Mouse (Mus musculus): ENCODE data around the gene Gjb2. TPM values are rescaled to one million over a fixed set of nuclear protein-coding genes. Genes with fewer than 3 reads are reported as not detected.
A peak's percentile ranks its signal among the peaks of the same experiment; 100 is the strongest.

The Gjb2 gene
- 10 to 100 TPM; 13.2 to 13.3 TPM for total RNA-seq (2021)
- long read RNA-seq, experiment 1, transcript Gjb2-201 (2 exons, 2,406 nt): major isoform, 17 of 19 reads
- long read RNA-seq, experiment 1, partial matches to known transcripts: 0 of 19 reads
- long read RNA-seq, experiment 1, other reads (novel, unspliced or antisense): 2 of 19 reads
- long read RNA-seq, experiment 2, transcript Gjb2-201 (2 exons, 2,406 nt): major isoform, 12 of 14 reads
- long read RNA-seq, experiment 2, partial matches to known transcripts: 0 of 14 reads
- long read RNA-seq, experiment 2, other reads (novel, unspliced or antisense): 2 of 14 reads

DNA sequence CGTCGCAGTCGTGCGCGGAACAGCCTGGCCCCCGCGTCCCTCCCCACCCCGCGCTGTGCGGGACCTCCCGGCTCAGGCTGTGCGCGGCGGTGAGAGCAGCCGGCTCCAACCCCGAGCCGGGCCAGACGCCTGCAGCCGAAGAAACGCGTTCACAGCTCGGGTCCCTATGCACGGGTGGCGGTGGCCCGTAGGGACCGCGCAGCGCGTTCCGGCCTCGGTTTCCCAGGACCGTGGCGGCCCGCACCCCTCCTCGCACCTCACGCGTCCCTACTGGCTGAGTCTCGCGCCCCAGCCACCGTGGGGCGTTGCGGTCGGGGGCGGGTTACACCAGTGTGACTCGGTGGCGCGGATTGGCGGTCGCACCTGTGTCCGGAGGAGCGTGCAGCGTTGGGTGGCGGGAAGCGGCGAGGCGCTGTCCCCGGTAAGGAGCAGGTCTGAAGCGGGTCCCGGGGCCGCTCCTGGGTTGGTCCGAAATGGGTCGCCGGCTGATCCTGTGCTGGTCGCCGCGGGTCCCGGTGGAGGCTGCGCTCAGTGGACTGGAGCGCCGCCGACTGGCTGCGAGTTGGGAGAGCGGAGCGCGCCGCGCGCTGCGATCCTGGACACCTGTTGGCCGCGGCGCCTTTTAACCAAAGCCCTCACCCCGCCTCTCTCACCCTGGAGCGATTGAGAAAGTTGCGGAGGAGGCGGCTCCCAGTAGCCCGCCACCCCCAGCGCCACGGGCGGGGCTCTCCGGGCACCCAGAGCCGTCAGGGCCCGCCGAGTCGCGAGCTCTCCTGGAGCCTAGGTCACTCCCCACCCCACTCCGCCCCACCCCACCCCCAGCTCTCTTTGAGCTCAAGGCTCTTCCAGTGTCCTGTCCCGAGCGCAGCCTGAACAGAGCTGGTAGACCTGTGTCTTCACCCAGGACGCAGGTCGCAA lies at the start of gene Gjb2:
TSS of gene Gjb2 (minus strand) at position 597 of the 918 bp plus-strand sequence.
- peak; percentile 20 to 23 for DNase-seq (ENCODE audit: low spot score in 2 of 2)

DNA sequence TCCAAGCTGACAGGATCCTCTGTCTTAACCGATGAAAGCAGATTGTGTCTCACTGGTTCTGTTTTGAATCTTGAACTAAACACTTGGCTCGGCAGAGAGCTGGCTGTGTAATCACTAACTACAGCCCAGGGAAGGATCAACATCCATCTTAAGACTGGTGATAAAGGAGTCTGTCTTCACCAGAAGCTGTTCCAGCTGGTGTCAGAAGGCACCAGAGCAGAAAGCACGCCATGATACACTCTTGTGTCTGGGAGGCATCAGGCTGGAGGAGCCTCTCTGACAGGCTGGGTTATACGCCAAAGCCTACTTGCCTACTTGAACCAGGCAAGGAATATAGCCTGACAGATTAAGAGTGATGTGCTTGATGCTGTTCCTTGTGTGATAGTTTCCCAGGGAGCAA lies 41.2 kb upstream of the Gjb2 start:
- no peak for DNase-seq (ENCODE audit: low spot score in 2 of 2)

DNA sequence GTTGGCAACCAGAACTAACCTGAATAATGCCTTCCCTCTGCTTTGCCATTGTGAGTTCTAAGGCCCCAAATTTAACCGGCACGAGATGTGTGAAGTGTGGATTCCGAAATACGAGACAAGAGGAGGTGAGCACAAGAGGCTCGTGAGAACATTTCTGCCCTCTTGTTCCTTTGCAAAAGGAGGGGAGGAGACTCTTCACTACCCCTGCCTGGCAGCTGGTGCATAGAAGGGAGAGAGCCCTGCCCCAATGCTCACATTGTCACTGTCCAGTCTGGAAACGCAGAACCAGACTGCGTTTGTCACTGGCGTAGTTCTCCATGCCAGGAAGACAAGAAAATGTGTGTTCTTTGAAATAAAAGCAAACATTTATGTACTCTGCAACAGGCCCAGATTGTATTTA lies 30.8 kb upstream of the Gjb2 start:
- DNase-seq (ENCODE audit: low spot score in 2 of 2): no peak

DNA sequence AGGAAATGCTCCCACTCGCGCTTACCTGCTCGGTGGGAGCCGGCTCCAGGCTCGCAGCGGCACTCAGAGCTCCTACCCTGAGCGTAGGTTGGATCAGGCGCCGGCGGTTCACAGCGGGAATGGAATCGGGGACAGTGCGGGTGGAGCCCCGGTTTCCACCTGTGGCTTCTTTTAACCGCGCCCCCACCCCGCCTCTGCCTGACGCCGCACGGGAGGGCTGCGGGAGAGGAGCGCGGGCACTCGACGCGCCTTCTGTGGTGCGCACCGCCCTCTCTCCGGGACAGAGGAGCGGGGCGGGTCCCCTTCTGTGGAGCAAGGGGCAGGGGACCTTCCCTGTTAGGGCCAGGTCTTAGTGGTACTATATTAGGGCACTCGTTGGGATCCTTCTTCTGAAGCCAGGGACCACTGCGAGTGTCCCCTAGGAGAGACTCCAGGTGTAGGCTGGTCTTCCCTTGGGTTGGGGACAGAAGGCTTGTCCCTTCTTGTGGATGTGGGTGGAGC lies 28.7 kb upstream of the Gjb2 start, which contains the start of gene Gjb6:
TSS of gene Gjb6 (minus strand) at position 451 of the 501 bp plus-strand sequence.
- DNase-seq (ENCODE audit: low spot score in 2 of 2): peak; percentile 12 to 35

DNA sequence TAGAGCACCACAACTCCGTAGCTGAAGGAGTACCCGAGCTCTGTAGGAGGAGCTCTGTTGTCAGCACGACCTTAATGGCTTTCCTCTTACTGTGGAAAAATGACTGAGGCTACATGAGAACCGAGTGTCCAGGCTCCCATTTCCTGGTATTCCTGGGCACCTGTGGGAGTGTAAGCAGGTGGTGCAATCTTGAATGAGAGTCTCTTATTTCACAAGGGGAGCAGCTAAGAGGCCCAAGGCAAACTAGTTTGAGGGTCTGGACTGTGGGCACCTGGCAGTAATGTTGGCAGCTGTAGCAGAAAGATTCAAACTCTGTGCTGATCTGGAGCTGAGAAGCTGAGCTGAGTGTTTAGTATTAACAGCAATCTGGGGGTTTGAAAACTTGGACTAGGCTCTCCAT lies 22.9 kb upstream of the Gjb2 start:
- DNase-seq (ENCODE audit: low spot score in 2 of 2): no peak

DNA sequence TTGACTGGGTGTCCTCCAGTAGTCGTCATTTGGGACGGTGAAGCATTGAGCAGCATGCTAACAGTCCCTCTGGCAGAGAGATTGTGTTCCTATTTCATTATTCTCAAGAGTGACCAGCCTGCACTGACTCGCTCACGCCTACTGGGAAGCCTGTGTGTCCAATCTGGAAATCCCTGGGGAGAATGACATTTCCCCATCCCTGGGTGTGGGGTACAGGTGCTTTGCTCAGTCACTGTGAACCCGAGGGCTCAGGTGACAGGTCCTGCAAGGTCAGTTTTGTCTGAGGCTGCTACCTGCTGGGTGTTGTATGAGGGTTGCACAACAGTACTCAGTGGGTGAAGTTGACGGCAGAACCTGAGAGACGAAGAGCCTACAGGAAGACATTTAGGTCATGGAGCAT lies 17.8 kb upstream of the Gjb2 start:
- no peak for DNase-seq (ENCODE audit: low spot score in 2 of 2)

DNA sequence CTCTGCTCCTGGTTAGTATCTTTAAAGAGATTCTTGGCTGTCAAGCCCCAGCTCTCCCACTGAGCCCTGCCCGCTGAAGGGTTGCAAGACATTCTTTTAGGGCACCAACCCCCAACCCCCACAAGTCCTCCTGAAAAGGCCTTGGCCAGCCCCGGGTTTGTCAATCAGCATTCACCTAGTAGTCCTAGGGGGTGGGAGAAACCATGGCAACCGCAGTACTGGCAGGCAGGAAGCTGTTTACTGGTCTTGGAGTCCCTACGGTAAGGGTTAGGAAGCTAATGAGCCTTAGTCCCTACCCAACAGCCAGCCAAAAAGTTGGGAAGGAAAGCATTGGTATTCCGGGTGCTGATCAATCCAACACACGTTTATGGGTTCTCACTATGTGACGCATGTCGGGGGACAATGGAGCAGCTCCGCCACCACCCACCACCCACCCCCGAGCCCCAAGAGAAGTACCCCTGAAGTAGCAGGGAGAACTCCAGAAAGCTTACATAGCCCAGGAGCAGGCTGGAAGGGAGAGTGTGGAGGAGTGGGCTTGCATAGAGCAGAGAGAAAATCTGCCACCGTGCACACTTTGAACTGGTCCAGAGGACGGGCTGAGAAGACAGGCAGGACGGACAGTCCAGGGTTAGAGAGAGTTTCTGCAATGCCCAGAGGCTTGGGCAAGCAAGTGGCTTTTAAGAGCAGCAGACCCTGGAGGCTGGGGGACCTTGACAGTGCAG lies 11.5 kb upstream of the Gjb2 start, which contains the start of gene Gm4491:
TSS of gene Gm4491 (minus strand) at position 61 of the 722 bp plus-strand sequence.
- peak; percentile 10 to 27 for DNase-seq (ENCODE audit: low spot score in 2 of 2)

DNA sequence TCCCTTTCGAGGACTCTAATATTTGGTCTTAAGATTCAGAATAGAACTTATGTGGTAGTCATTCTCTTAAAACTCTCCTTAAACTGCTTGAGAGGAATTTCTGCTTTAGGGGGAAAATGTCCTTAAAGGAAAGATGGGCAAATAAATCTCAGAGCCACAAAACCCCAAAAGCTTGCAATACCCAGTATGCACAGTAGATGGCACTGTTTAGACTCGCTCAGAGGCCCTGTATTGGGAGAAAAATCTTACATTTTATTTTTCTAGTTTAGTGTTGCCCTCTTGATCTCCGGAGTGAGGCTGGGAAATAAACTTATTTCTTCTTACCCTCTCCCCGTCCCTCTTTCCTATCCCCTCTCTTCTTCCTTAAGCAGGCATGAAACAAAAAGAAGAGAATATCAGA lies 4.7 kb upstream of the Gjb2 start:
- DNase-seq (ENCODE audit: low spot score in 2 of 2): peak; percentile 37 to 61

DNA sequence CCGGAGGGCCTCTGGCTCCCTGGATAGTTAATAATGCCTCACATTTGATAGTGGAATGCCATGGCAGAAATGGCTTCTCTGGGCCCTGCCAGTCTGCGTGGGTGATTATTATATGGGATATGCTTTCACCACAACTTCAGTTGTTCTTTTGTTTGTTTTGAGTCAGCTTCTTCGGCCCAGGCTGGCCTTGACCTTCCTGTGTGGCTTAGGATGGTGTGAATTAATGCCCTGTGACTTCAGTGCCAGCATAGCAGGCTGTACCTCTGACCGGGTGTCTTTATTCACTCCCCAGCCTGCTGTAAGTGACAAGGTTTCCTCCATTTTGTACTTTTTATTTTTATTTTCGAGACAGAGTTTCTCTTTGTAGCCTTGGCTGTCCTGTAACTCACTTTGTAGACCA lies 3.4 kb upstream of the Gjb2 start:
- no peak for DNase-seq (ENCODE audit: low spot score in 2 of 2)

DNA sequence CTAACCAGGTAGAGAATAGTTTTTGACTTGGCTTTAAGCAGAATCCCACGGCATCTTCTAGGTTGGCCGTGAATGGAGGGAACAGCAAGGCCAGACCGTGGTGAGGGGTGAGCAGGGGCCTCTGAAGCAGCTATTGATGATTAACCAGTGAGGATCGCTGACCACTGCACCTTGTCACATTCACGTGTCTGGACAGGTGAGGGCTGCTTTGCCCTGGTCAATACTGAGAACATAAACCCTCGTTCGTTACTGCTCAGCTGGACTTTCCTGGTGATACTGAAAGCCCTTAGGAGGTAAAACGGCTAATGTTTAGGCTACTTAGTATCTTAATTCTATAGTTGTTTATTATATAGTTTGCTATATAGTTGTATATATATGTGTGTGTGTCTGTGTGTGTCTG lies 2.6 kb upstream of the Gjb2 start:
- DNase-seq (ENCODE audit: low spot score in 2 of 2): no peak

DNA sequence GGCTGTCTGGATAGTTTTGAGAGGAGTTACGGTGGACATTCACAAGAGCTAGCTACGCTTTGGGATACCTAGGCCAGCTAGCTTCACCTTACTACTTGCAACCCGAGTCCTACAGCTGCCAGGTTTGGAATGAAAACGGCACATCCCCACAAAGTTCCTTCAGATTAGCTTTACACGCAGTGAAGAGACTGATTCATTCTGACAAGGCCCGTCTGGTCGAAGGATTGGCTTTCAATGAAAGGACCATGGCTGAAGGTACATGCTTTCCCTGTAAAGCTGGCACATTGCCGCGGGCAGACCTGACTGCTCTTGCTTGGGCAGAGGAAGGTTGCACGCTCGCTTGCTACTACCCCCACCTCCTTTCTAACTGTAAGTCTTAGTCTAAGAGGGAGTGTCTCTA lies 1.2 kb upstream of the Gjb2 start:
- no peak for DNase-seq (ENCODE audit: low spot score in 2 of 2)

DNA sequence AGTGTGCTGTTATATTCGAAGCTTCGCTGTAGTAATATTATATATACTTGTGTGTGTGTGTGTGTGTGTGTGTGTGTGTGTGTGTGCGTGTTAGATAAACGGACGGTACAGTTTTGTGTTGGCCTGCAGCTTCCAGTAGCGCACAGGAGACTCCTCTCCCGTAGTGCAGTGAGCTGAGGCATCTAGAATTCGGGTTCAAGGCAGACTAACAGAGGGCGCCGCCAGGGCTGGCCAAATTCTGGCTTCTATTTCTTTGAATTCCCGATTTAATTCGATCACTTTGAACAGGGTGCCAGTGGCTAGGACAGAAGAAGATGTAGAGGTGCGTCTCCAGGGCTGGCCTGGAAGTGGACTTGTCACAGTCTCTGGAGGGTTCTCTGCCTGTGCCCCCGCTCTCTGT lies 609 bp upstream of the Gjb2 start:
- no peak for DNase-seq (ENCODE audit: low spot score in 2 of 2)

DNA sequence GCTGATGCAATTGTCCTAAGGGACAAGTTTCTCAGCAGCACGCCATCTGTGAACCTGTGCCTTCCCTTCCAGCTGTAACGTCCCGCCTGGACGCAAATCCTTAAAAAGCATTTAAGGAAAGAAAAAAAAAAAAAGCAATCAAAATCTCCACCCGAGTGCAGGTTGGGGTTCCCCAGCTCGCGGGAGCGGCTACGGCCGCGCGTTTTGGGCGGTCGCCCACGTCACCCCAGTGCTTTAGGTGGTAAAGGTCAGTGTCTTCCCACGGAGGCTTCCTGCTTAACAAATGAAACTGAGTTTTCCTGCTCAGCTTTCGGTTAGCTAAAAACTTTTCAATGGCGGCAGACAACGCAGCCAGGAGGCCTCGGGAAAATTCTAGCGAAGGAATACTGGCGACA lies 794 bp downstream of the Gjb2 start:
- DNase-seq (ENCODE audit: low spot score in 2 of 2): no peak

DNA sequence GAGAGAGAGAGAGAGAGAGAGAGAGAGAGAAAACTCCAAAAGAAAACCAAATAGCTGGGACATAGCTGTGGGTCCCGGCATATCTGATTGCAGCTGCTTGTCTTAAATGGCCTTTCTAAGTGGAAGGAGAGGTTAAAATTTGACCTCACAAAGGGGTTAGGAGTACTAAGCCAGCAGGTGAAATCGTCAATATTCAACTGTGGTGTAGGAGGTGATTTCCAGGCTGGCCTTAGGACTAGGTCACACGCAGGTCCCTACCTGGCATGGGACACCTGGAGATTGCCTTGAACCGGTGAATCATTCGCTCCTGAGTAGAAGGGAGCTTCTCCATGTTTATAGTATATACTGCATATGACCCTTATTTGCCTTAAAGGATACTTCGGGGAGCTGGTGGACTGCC lies 1.4 kb downstream of the Gjb2 start:
- no peak for DNase-seq (ENCODE audit: low spot score in 2 of 2)

DNA sequence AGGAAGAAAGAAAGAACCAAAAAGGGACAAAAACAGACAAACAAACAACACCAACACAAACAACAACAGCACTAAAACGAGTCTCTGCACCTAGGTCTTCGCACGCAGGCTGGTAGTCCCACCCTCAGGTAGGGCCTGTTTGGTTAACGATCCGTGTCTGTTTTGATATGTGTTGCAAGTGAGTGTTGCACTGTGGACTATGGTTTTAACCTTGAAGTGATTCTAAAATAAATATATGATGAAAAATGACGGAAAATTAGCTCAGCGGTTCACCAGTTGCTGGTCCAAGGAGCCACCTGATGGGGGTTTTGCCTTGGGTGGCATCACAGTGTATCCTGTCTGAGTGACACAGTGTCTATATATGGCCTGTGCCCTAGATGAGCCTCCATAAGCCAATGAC lies 2.9 kb downstream of the Gjb2 start:
- DNase-seq (ENCODE audit: low spot score in 2 of 2): no peak

DNA sequence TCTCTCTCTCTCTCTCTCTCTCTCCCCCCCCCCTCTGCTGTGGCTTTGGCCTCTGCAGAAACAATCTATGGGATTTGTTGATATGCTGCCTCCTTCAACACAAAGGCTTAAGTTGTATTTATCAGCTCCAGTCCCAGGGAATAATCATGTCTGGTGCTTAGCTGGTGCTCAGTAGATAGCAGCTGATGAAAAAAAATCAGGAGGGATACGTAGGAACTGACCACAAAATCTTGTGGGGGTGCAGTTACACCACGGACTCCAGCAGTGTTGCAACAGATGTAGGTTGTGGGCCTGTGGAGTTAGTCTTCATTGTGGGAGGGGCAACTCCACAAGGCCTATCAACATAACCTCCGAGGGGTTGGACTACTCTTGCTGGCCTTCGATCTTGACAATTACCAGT lies 8.6 kb downstream of the Gjb2 start:
- no peak for DNase-seq (ENCODE audit: low spot score in 2 of 2)

DNA sequence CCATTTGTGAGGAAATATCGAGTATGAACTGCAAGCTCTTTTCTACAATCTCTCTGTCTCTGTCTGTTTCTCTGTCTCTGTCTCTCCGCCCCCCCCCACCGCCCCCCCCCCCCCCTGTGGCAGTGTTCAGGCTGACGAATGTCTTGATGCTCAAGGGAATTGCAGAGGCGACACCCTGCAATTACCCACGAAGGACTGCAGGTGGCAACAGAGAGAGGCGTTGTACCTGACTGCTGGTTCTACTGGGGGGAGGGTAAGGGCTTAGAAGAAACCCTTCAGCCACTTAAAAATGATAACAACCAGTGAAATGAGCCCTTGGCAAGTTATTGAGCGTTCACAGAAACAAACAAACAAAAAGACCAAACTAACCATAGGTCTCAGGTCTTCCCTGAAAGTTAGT lies 11.5 kb downstream of the Gjb2 start:
- DNase-seq (ENCODE audit: low spot score in 2 of 2): peak; percentile 58 to 73

DNA sequence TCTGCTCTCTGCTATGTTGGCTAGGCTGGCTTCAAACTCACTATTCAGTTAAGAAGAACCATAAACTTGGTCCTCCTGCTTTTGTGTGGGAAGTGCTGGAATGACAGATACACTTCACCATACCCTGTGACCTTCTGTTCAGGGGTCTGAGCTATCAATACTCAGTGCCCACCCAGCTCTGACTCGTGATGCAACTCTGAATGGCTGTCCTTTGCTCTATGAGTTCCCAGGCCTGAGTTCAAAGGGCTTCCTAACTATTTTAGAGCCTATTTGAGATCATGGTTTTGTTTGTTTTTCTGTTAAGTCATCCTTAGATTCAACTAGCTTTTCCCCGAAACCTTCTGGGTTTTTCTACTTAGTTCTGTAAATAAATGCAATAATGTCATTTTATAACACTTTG lies 14.5 kb downstream of the Gjb2 start:
- no peak for DNase-seq (ENCODE audit: low spot score in 2 of 2)

DNA sequence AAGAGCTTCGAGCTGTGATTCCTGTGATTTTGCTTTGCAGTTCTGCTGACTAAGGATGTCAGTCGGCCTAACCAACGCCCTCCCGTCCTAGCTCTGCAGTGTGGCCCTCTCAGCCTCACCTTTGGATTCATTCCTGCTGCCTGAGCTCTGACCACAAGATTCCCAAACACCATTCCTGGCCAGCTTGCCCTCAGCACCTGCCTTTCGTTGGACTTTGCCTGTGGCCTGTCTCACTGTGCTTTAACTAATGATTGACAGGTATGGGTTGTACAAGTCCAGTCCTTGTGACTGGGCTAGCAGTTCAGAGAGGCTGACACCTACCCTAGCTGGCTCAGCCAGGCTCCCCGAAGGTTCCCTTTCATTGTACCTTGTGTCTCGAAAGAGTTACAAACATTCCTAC lies 15.4 kb downstream of the Gjb2 start:
- DNase-seq (ENCODE audit: low spot score in 2 of 2): no peak

DNA sequence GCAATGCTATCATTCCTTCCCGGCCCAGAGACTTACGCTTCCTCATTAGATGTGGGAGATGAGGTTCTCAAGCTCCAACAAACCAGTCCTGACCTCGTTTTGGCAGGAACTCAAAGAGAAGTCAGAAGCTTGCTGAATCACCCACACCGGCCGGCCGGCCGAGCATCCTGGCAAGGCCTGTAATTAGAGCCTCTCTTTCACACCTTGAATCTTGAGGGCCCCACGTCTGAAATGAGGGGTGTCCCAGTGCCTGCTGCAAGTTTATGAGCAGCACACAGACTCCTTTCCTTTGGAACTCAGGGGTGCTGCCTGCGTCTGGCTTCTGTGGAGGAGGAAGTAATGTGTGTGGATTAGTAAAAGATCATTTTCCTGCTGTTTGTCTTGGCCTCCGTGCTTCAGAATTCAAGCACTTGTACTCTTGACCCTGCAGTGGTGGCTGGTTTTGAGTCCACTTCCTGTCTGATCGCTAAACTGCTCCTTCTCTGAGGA lies 20.3 kb downstream of the Gjb2 start:
- DNase-seq (ENCODE audit: low spot score in 2 of 2): no peak

DNA sequence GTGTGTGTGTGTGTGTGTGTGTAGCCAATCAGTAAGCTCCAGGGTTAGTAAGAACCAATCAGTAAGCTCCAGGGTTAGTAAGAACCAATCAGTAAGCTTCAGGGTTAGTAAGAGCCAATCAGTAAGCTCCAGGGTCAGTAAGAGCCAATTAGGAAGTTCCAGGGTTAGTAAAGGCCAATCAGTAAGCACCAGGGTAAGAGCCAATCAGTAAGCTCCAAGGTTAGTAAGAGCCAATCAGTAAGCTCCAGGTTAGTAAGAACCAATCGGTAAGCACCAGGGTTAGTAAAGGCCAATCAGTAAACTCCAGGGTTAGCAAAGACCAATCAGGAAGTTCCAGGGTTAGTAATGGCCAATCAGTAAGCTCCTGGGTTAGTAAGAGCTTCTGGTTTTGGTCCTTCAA lies 21.6 kb downstream of the Gjb2 start:
- no peak for DNase-seq (ENCODE audit: low spot score in 2 of 2)

Measured in left cerebral cortex, adult 18-20 months (tissue).